Mouse (Mus musculus) midbrain, embryonic 15.5 days (tissue): ENCODE data around the gene Add1. TPM values are rescaled to one million over a fixed set of nuclear protein-coding genes. Genes with fewer than 3 reads are reported as not detected.
"Not testable (repeated sequence)": the region's sequence is repeated elsewhere in the genome, so short reads cannot be mapped to it uniquely, and the experiment has no call there.

Experiments used
- ATAC-seq: fragments of 200-750 bp; cut with Nextera tagmentation; replicated peaks from 2 replicates; pipeline ENCODE4 v1.8.0; 2017; ENCODE audit warnings: moderate TSS enrichment
- H3K27ac ChIP-seq: fragments of 300-500 bp; sonication (generic); 2 replicates; pipeline ENCODE4 v1.5.1; 2015; ENCODE audit warnings: mild to moderate bottlenecking, inconsistent platforms
- H3K27me3 ChIP-seq: fragments of 300-500 bp; sonication (generic); replicated peaks from 2 replicates; pipeline ENCODE4 v1.6.1; 2015; ENCODE audit warnings: inconsistent platforms
- H3K36me3 ChIP-seq: fragments of 300-500 bp; sonication (generic); replicated peaks from 2 replicates; pipeline ENCODE4 v1.6.1; 2015; ENCODE audit warnings: inconsistent platforms
- H3K4me1 ChIP-seq: fragments of 300-500 bp; sonication (generic); 2 replicates; pipeline ENCODE4 v1.6.1; 2015; ENCODE audit warnings: inconsistent platforms
- H3K4me2 ChIP-seq: fragments of 300-500 bp; sonication (generic); 2 replicates; pipeline ENCODE4 v1.6.1; 2015; ENCODE audit warnings: inconsistent platforms, mild to moderate bottlenecking, moderate library complexity
- H3K4me3 ChIP-seq: fragments of 300-500 bp; sonication (generic); 2 replicates; pipeline ENCODE4 v1.5.1; 2015; ENCODE audit warnings: mild to moderate bottlenecking, inconsistent platforms
- H3K9ac ChIP-seq: fragments of 300-500 bp; sonication (generic); 2 replicates; pipeline ENCODE4 v1.6.1; 2015; ENCODE audit warnings: mild to moderate bottlenecking, inconsistent platforms
- H3K9me3 ChIP-seq: fragments of 300-500 bp; sonication (generic); 2 replicates; pipeline ENCODE4 v1.6.1; 2016; ENCODE audit warnings: inconsistent platforms
- WGBS: fragments of 180-500 bp; shearing (Covaris S2); methylation state at CpG from one replicate; pipeline ENCODE4 v1.1.7; 2015; ENCODE audit warnings: mixed read lengths; 5-methylcytosine and 5-hydroxymethylcytosine counted together
- polyA plus RNA-seq: library from polyadenylated mRNA; unstranded; fragments of >200 nt; fragmentation: Nextera tagmentation; extraction: Ambion mirVana; gene quantifications from 2 replicates; pipeline ENCODE4 v1.2.1, GENCODE M21; 2015

The Add1 gene
- polyA plus RNA-seq, 1 experiment from 2014 or later, result 221 TPM

GRCm38 (mm10) chr5:34564291-34564690 is 9.2 kb upstream of the Add1 start:
- H3K4me2 ChIP-seq, result no peak overlapping the region
- no peaks in the 10 kb centered on the region for H3K4me1 ChIP-seq
- H3K27ac ChIP-seq, result no peak overlapping the region
- no peaks in the 10 kb centered on the region for H3K9me3 ChIP-seq
- WGBS, result 89% methylated on average over 4 of the region's 4 CpGs
- no peaks in the 10 kb centered on the region for H3K27me3 ChIP-seq
- no peak overlapping the region for H3K4me3 ChIP-seq
- ATAC-seq, result no peak
- H3K9ac ChIP-seq, result no peak overlapping the region
- peaks cover 33% of the 10 kb centered on the region for H3K36me3 ChIP-seq

DNA sequence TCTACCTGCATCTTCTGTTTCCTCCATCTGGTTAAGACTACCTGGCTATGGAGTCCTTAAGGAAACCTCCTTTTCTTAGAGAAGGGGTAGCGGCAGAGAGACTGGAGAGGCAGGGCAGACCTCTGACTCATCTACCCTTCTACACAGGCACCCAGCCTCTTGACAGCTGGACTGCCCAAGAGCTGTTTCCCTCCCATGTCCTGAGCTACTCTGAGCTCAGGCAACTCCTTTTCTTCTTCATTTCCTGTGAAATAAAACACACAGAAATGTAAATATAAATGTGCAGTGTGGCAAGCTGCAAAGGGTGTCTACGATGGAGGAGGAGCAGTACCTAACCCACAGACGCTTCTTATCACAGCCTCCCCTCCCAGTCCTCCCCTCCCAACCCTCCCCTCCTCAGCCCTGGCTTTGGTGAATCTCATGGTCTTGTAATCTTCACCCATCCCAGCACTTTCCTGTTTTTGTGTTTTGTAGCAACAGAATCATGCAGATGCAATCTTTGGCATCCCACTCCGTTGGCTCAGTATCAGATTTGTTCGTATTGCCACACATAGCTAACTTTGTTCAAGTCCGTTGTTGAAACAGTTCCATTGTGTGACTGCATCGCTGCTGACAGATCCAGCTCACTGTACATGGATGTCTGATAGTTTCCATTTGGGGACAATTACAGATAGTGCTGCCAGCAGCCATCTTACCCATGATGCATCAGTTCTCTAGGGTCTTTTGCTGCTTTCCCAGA is 7.8 kb upstream of the Add1 start:
- Histone ChIP-seq H3K36me3 (peaks cover 19% of the 10 kb centered on the region), H3K9ac (no peak overlapping the region), H3K4me3 (no peak overlapping the region), H3K9me3 (no peaks in the 10 kb centered on the region), H3K27ac (peak overlapping the region; percentile 31; the same call in 1 of the 2 replicates), H3K27me3 (no peaks in the 10 kb centered on the region), H3K4me2 (no peak overlapping the region), H3K4me1 (no peaks in the 10 kb centered on the region)
- WGBS, result 71% methylated on average over 7 of the region's 7 CpGs
- ATAC-seq, result 0 out of 2 replicates have a peak, but pooled peaks have one; percentile 21

DNA sequence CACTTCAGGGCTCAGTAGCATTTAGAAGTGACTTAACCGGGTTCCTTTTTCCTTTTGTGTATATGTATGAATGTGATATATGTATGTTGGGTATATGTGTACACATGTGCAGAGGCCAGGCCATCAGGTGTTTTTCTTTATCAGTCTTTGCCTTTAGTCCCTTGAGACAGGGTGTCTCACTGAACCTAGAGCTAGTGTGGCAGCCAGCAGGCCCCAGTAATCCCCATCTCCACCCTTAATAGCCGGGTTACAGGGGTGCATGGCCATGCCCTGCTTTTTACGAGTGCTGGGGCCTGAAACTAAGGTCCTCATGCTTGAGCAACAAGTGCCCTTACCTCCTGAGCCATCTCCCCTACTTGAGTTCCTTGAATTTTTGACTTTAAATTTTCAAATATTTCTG is 1.9 kb upstream of the Add1 start:
- Histone ChIP-seq H3K36me3 (no peaks in the 10 kb centered on the region), H3K9ac (no peak overlapping the region), H3K4me1 (peaks cover 22% of the 10 kb centered on the region), H3K9me3 (no peaks in the 10 kb centered on the region), H3K27ac (no peak overlapping the region), H3K4me3 (no peak overlapping the region), H3K27me3 (no peaks in the 10 kb centered on the region), H3K4me2 (no peak overlapping the region)
- 89% methylated on average over 3 of the region's 3 CpGs for WGBS
- ATAC-seq, result no peak

DNA sequence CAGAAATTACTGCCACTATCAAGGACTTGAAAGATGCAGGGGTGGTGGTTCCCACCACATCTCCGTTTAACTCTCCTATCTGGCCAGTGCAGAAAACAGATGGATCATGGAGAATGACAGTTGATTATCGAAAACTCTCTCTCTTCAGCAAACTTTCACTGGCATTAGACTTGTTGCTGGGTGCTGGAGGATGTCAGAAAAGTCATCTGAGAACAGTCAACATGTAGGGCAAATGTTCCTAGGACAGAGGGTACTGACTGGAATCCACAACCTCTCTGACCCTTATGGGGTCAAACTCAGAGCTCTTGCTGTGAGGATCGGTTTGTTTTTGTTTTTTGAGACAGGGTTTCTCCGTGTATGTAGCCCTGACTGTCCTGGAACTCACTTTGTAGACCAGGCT is 896 bp upstream of the Add1 start:
- Histone ChIP-seq H3K4me3 (peak overlapping the region; percentile 89), H3K4me1 (peaks cover 22% of the 10 kb centered on the region), H3K4me2 (peak overlapping the region; percentile 54), H3K27ac (peak overlapping the region; percentile 94)
- WGBS, result 51% methylated on average over 4 of the region's 4 CpGs
- not testable (repeated sequence) for H3K9me3 ChIP-seq, H3K9ac ChIP-seq, H3K36me3 ChIP-seq, H3K27me3 ChIP-seq, ATAC-seq

GRCm38 (mm10) chr5:34574721-34575120 is 1.3 kb downstream of the Add1 start:
- WGBS, result 46% methylated on average over 10 of the region's 10 CpGs
- ATAC-seq, result no peak
- H3K4me2 ChIP-seq, result peak overlapping the region; percentile 67
- H3K4me1 ChIP-seq, result peaks cover 22% of the 10 kb centered on the region
- no peaks in the 10 kb centered on the region for H3K9me3 ChIP-seq
- no peaks in the 10 kb centered on the region for H3K27me3 ChIP-seq
- no peaks in the 10 kb centered on the region for H3K36me3 ChIP-seq
- peak overlapping the region; percentile 89 for H3K4me3 ChIP-seq
- peak overlapping the region; percentile 97 for H3K9ac ChIP-seq
- H3K27ac ChIP-seq, result peak overlapping the region; percentile 94

- no peak overlapping the region for H3K4me2 ChIP-seq
- ATAC-seq, result no peak
- H3K4me1 ChIP-seq, result peaks cover 22% of the 10 kb centered on the region
- H3K27ac ChIP-seq, result no peak overlapping the region
- no peaks in the 10 kb centered on the region for H3K27me3 ChIP-seq
- H3K9ac ChIP-seq, result no peak overlapping the region
- no peak overlapping the region for H3K4me3 ChIP-seq
- no peaks in the 10 kb centered on the region for H3K36me3 ChIP-seq
- 97% methylated on average over 1 of the region's 1 CpGs for WGBS
- no peaks in the 10 kb centered on the region for H3K9me3 ChIP-seq
These were observed 2.8 kb downstream of the Add1 start for GRCm38 (mm10) chr5:34576286-34576685.

DNA sequence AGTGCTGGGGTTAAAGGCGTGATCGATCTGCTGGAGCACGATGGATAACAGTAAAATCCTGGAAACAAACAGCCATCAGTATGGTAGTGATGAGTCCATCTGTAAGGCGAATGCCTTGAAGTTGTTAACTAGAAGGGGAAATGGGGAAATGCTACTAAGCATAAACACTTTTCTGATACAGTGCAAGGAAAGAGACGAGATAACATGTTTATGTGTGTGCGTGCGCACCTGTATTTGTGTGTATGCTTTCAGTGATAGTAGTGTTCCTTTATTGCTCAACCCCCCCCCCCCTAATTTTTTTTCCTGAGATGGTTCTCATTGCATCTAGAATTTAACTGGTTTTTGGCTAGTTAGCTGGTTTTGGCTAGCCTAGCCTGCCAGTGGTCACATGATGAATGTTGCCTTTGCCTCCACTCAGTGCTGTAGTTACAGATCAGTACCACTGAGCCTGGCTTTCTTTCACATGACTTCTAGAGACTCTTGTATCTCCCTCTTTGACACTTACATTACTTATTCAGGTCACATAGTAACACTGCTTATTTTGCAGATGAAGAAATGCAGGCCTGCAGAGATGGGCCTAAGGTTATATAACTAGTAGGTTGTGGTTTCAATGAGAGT is 4.7 kb downstream of the Add1 start:
- Histone ChIP-seq H3K27me3 (no peaks in the 10 kb centered on the region), H3K9ac (no peak overlapping the region), H3K4me3 (no peak overlapping the region), H3K27ac (no peak overlapping the region), H3K4me1 (peaks cover 21% of the 10 kb centered on the region), H3K4me2 (no peak overlapping the region), H3K36me3 (no peaks in the 10 kb centered on the region), H3K9me3 (no peaks in the 10 kb centered on the region)
- no peak for ATAC-seq
- WGBS, result 96% methylated on average over 7 of the region's 7 CpGs

DNA sequence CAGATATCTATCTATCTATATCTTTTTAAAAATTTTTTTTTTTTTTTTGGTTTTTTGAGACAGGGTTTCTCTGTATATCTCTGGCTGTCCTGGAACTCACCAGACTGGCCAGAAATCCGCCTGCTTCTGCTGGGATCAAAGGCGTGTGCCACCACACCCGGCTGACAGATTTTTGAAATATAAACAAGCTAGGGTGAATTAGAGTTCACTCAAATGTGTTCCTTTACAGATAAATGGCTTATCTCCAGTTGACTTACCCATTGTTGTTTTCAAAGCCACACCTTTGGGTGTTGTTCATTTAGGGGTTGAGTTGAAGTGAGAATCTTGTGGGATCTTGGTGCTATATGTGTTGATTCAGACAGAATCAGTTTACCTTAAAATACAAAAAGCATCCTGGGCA is 5.9 kb downstream of the Add1 start:
- H3K9me3 ChIP-seq, result no peaks in the 10 kb centered on the region
- H3K27ac ChIP-seq, result no peak overlapping the region
- H3K4me1 ChIP-seq, result peaks cover 21% of the 10 kb centered on the region
- H3K27me3 ChIP-seq, result no peaks in the 10 kb centered on the region
- H3K4me2 ChIP-seq, result no peak overlapping the region
- WGBS, result 94% methylated on average over 3 of the region's 3 CpGs
- H3K9ac ChIP-seq, result no peak overlapping the region
- no peak for ATAC-seq
- no peak overlapping the region for H3K4me3 ChIP-seq
- H3K36me3 ChIP-seq, result no peaks in the 10 kb centered on the region

GRCm38 (mm10) chr5:34581671-34582313 is 8.3 kb downstream of the Add1 start:
- not testable (repeated sequence) for H3K4me1 ChIP-seq, H3K9me3 ChIP-seq, H3K9ac ChIP-seq, H3K27me3 ChIP-seq, H3K4me3 ChIP-seq, H3K4me2 ChIP-seq, H3K36me3 ChIP-seq
- H3K27ac ChIP-seq, result 0 out of 2 replicates have a peak overlapping the region, but pooled peaks have one; percentile 38
- peak; percentile 58 for ATAC-seq
- WGBS, result 46% methylated on average over 10 of the region's 10 CpGs

GRCm38 (mm10) chr5:34582314-34582675 is 8.8 kb downstream of the Add1 start:
- H3K27ac ChIP-seq, result 0 out of 2 replicates have a peak overlapping the region, but pooled peaks have one; percentile 38
- whole genome bisulfite sequencing, result 83% methylated on average over 5 of the region's 5 CpGs
- H3K9ac ChIP-seq, result no peak overlapping the region
- no peak overlapping the region for H3K4me2 ChIP-seq
- peaks cover 9% of the 10 kb centered on the region for H3K4me1 ChIP-seq
- ATAC-seq, result no peak
- no peaks in the 10 kb centered on the region for H3K9me3 ChIP-seq
- H3K36me3 ChIP-seq, result no peaks in the 10 kb centered on the region
- no peak overlapping the region for H3K4me3 ChIP-seq
- H3K27me3 ChIP-seq, result no peaks in the 10 kb centered on the region

GRCm38 (mm10) chr5:34585216-34585615 is 11.8 kb downstream of the Add1 start:
- H3K4me3 ChIP-seq, result no peak overlapping the region
- peaks cover 19% of the 10 kb centered on the region for H3K4me1 ChIP-seq
- H3K9ac ChIP-seq, result no peak overlapping the region
- H3K9me3 ChIP-seq, result no peaks in the 10 kb centered on the region
- H3K27ac ChIP-seq, result no peak overlapping the region
- no peak for ATAC-seq
- WGBS, result 72% methylated on average over 5 of the region's 5 CpGs
- H3K36me3 ChIP-seq, result no peaks in the 10 kb centered on the region
- no peak overlapping the region for H3K4me2 ChIP-seq
- no peaks in the 10 kb centered on the region for H3K27me3 ChIP-seq

DNA sequence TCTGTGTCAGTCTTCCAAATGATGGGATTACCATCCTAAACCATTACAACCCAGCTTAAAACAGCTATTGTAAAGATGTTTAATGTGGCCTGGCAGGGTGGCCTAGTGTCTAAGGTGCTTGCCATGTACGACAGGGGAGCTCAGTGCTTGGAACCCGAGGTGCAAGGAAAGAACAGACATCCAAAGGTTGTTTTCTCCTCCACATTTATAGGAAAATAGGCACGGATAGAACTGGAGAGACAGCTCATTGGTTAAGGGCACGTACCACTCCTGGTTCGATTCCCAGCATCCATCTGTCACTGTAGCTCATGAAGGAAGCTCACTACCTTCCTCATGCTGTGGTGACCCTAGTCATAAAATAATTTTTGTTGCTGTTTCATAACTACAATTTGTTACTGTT is 14.4 kb downstream of the Add1 start:
- H3K4me3 ChIP-seq, result no peak overlapping the region
- H3K27me3 ChIP-seq, result no peaks in the 10 kb centered on the region
- peaks cover 25% of the 10 kb centered on the region for H3K4me1 ChIP-seq
- H3K27ac ChIP-seq, result no peak overlapping the region
- no peak overlapping the region for H3K9ac ChIP-seq
- no peaks in the 10 kb centered on the region for H3K9me3 ChIP-seq
- no peak overlapping the region for H3K4me2 ChIP-seq
- no peak for ATAC-seq
- 68% methylated on average over 5 of the region's 5 CpGs for WGBS
- no peaks in the 10 kb centered on the region for H3K36me3 ChIP-seq
